Mouse (Mus musculus) liver, embryonic 13.5 days (tissue): ENCODE results near the gene Psmc1. TPM values are rescaled to one million over a fixed set of nuclear protein-coding genes. Genes with fewer than 3 reads are reported as not detected.

ENCODE experiments used
- ATAC-seq: fragments of 200-750 bp; cut with Nextera tagmentation; 2 replicates; pipeline ENCODE4 v1.8.0; 2017; ENCODE audit warnings: low read depth, mild to moderate bottlenecking, moderate number of reproducible peaks, moderate library complexity
- DNase-seq: peaks from one replicate; pipeline ENCODE4 v3.0.0; 2022
- H3K27ac ChIP-seq: fragments of 300-500 bp; sonication (generic); 2 replicates; pipeline ENCODE4 v1.5.1; 2015; ENCODE audit warnings: moderate library complexity, mild to moderate bottlenecking, inconsistent platforms
- H3K27me3 ChIP-seq: fragments of 300-500 bp; sonication (generic); 2 replicates; pipeline ENCODE4 v1.6.1; 2015; ENCODE audit warnings: mild to moderate bottlenecking, inconsistent platforms
- H3K36me3 ChIP-seq: fragments of 300-500 bp; sonication (generic); 2 replicates; pipeline ENCODE4 v1.6.1; 2015; ENCODE audit warnings: mild to moderate bottlenecking, inconsistent platforms
- H3K4me1 ChIP-seq: fragments of 300-500 bp; sonication (generic); replicated peaks from 2 replicates; pipeline ENCODE4 v1.6.1; 2015; ENCODE audit warnings: inconsistent platforms
- H3K4me2 ChIP-seq: fragments of 300-500 bp; sonication (generic); 2 replicates; pipeline ENCODE4 v1.6.1; 2015; ENCODE audit warnings: inconsistent platforms, mild to moderate bottlenecking, moderate library complexity
- H3K4me3 ChIP-seq: fragments of 300-500 bp; sonication (generic); replicated peaks from 2 replicates; pipeline ENCODE4 v1.5.1; 2015; ENCODE audit warnings: mild to moderate bottlenecking, inconsistent platforms
- H3K9ac ChIP-seq: fragments of 300-500 bp; sonication (generic); 2 replicates; pipeline ENCODE4 v1.6.1; 2015; ENCODE audit warnings: mild to moderate bottlenecking, inconsistent platforms
- H3K9me3 ChIP-seq: fragments of 300-500 bp; sonication (generic); replicated peaks from 2 replicates; pipeline ENCODE4 v1.6.1; 2016; ENCODE audit warnings: inconsistent platforms
- WGBS: fragments of 180-500 bp; shearing (Covaris S2); methylation state at CpG from one replicate; pipeline ENCODE4 v1.1.7; 2015; ENCODE audit not compliant: insufficient replicate concordance; 5-methylcytosine and 5-hydroxymethylcytosine counted together
- polyA plus RNA-seq: library from polyadenylated mRNA; unstranded; fragments of >200 nt; fragmentation: Nextera tagmentation; extraction: Ambion mirVana; gene quantifications from 2 replicates; pipeline ENCODE4 v1.2.1, GENCODE M21; 2015

Psmc1 gene
- polyA plus RNA-seq, 1 experiment from 2014 or later, result 193 TPM

DNA sequence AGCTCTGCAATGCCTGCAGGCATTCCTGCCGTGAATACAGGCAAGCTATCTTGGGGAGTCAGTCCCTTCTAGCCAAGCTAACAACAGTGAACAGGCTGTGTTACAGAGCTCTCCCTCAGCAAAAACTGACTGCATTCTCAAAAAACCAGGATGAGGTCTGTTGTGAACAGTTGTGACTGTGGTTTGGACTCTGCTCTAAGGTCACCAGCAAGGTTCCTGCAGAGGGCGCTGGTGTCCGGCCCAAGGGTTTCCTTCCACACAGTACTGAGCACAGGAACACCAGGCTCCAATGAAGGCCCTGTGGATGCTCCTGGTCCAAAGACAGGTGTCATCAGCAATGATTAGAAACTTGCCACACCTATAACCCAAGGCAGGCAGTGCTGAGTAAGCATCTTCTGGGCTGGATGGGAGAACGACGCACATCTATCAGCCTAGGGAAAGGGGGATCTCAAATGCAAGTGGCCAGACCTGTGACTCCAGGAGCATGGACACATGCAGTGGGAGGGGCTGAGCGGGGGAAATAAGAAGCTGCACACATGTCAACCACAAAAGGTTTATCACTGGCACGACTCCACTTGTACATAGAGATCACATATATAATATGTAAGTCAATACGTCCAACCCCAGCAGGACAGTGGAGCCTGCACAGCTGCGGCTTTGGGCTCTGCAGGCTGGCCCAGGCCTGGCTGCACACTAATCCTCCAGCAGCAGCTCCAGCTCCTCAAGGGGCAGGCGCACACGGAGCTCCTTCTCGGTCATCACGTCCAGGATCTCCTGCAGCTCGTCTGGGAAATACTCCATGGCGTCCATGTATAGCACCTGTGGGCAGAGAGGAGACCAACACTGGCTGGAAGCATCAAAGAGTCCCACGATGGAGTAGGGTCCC lies 15.2 kb downstream of the Psmc1 start:
- H3K9me3 ChIP-seq, result no peaks in the 10 kb centered on the region
- H3K27me3 ChIP-seq, result no peaks in the 10 kb centered on the region
- ATAC-seq, result 0 out of 2 replicates have a peak, but pooled peaks have one; percentile 26
- H3K4me3 ChIP-seq, result no peak overlapping the region
- H3K4me1 ChIP-seq, result peaks cover 13% of the 10 kb centered on the region
- no peak overlapping the region for H3K9ac ChIP-seq
- WGBS, result 79% methylated on average over 16 of the region's 16 CpGs
- no peak overlapping the region for H3K27ac ChIP-seq
- peaks cover 86% of the 10 kb centered on the region for H3K36me3 ChIP-seq
- H3K4me2 ChIP-seq, result no peak overlapping the region
- no peak for DNase-seq

DNA sequence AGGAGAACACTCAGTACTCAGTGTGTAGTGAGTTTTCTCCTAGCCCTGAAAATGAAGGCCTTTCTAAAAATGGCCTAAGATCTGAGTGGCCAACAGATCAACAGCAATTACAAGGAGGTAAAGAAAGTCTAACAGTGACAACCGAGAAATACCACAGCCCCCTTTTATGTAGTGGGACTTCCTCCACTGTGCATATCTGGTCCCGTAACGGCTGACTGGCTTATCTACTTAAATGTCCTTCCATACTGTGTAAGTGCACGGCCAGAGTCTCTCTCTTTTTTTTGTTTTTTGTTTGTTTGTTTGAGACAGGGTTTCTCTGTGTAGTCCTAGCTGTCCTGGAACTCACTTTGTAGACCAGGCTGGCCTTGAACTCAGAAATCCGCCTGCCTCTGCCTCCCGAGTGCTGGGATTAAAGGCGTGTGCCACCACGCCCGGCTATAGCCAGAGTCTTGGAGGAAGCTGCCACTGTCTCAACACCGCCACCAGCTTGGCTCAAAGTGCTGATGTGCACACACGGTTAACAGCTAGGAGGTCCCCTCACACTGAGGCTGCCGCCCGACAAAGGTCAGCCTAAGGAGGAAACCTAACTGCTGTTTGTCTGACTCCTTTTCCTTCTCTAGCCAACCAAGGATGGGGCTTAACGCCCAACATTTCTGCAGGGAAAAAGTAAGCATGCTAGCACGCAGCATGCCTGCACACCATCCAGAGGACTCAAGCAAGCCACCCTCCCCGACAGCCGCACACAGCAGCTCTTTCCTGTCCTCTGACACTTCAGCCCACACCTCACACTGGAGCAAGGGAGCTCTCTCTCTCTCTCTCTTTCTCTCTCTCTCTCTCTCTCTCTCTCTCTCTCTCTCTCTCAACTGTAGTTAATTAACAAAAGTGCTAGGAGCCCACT lies 17.3 kb downstream of the Psmc1 start:
- H3K4me3 ChIP-seq, result no peak overlapping the region
- H3K36me3 ChIP-seq, result peaks cover 84% of the 10 kb centered on the region
- ATAC-seq, result peak; percentile 8; the same call in 1 of the 2 replicates

DNA sequence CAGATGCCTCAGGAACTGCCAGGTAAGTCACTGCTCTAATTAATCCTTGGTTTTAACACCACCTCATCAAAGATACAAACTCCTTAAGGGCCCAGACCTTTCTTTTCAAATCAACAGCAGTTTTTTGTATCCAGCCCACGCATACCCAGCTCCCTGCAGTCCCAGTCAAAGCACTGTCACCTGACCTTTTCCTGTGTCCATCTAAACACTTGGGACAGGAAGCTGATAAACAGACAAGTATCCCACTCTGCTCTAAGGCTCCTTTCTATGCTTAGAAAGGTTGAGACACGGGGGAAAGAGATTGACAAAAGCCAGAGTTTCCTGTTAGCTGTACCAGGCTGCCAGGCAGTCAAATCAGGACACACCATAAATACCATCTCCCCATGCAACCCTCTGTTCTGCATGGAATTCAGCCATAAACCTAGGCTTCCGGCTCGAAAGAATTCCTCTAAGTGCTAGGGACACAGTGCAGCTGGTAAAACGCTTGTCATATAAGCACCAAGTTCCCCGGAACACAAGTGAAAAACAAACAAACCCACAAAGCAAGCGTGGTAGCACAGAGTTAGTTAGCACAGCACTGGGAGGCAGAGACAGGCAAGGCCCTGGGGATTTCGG lies 18.0 kb downstream of the Psmc1 start:
- H3K27me3 ChIP-seq, result no peaks in the 10 kb centered on the region
- H3K4me2 ChIP-seq, result no peak overlapping the region
- H3K4me1 ChIP-seq, result peaks cover 13% of the 10 kb centered on the region
- H3K9me3 ChIP-seq, result no peaks in the 10 kb centered on the region
- no peak for DNase-seq
- peaks cover 84% of the 10 kb centered on the region for H3K36me3 ChIP-seq
- no peak overlapping the region for H3K9ac ChIP-seq
- H3K27ac ChIP-seq, result 0 out of 2 replicates have a peak overlapping the region, but pooled peaks have one; percentile 23
- no peak for ATAC-seq
- WGBS, result 65% methylated on average over 8 of the region's 8 CpGs
- no peak overlapping the region for H3K4me3 ChIP-seq

More for the DNA sequence above, 17.3 kb downstream of the Psmc1 start:
- DNase-seq, result no peak
- 0 out of 2 replicates have a peak overlapping the region, but pooled peaks have one; percentile 23 for H3K27ac ChIP-seq
- no peaks in the 10 kb centered on the region for H3K27me3 ChIP-seq
- peaks cover 13% of the 10 kb centered on the region for H3K4me1 ChIP-seq
- no peaks in the 10 kb centered on the region for H3K9me3 ChIP-seq
- no peak overlapping the region for H3K4me2 ChIP-seq
- H3K9ac ChIP-seq, result no peak overlapping the region
- WGBS, result 45% methylated on average over 17 of the region's 17 CpGs

DNA sequence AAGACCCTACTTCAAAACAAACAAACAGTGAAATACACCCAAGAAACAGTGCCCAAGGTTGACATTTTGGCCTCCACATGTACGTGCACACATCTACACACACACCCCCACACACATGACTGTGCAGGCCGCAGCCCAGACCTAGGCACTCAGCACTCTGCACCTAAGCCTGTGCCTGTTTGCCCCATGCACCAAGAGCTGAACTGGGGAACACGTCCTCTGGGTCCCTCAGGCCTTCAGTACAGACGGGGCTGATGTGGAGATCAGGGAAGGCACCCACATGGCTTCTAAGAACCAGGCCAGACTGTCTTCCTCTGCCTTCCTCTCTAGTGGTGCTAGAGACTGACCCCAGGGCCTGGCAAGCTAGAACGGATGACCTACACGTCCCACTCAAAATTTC lies 18.6 kb downstream of the Psmc1 start:
- Histone ChIP-seq H3K9me3 (no peaks in the 10 kb centered on the region), H3K36me3 (peaks cover 84% of the 10 kb centered on the region), H3K9ac (no peak overlapping the region), H3K27ac (no peak overlapping the region), H3K4me3 (no peak overlapping the region), H3K27me3 (no peaks in the 10 kb centered on the region), H3K4me1 (peaks cover 13% of the 10 kb centered on the region), H3K4me2 (no peak overlapping the region)
- 66% methylated on average over 6 of the region's 6 CpGs for WGBS
- ATAC-seq (no peak), DNase-seq (no peak)

DNA sequence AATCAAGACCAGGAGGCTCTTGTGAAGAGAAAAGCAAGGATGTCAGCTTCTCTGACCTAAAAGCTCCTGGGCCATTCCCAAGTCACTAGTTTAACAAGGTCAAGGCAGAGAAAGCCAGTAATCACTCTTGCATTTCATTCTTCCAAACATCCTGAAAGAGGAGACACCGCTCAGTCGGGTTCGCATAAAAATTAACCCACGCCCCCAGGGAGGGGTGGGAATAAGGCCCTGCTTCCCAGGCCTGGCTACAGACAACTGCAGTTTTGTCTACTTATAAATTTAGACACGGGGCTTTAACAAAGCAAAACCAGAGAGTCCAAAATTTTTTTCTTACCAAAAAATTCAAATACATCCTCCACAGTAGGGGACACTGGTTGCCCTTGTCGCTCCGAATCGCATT lies 19.0 kb downstream of the Psmc1 start:
- 79% methylated on average over 8 of the region's 8 CpGs for WGBS
- no peaks in the 10 kb centered on the region for H3K9me3 ChIP-seq
- peaks cover 14% of the 10 kb centered on the region for H3K4me1 ChIP-seq
- DNase-seq (no peak), ATAC-seq (no peak)
- H3K4me2 ChIP-seq, result no peak overlapping the region
- no peak overlapping the region for H3K27ac ChIP-seq
- H3K36me3 ChIP-seq, result peaks cover 84% of the 10 kb centered on the region
- H3K4me3 ChIP-seq, result no peak overlapping the region
- H3K9ac ChIP-seq, result no peak overlapping the region
- H3K27me3 ChIP-seq, result no peaks in the 10 kb centered on the region

DNA sequence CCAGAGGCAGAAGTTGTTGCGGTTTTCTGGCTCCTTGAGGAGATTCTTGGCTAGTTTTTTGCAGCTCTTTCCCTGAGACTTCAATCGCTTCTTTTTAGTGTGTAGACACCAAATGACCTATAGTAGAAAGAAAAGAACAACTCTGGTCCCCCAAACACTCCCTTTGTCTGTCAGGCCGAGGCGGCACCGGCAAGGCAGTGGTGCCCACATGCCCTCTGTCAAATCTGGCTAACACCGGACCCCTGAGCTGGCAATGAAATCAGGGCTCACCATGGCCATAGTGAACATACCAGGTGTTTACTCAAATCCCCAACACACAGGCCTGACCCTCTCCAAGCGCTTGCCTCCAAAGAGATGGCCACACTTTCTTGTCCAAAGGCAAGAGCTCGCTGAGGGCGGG lies 21.2 kb downstream of the Psmc1 start:
- Histone ChIP-seq H3K4me3 (no peak overlapping the region), H3K9ac (no peak overlapping the region), H3K36me3 (peaks cover 77% of the 10 kb centered on the region), H3K4me2 (no peak overlapping the region), H3K27ac (no peak overlapping the region), H3K4me1 (peaks cover 24% of the 10 kb centered on the region), H3K27me3 (no peaks in the 10 kb centered on the region), H3K9me3 (no peaks in the 10 kb centered on the region)
- DNase-seq (no peak), ATAC-seq (no peak)
- 87% methylated on average over 9 of the region's 9 CpGs for WGBS

DNA sequence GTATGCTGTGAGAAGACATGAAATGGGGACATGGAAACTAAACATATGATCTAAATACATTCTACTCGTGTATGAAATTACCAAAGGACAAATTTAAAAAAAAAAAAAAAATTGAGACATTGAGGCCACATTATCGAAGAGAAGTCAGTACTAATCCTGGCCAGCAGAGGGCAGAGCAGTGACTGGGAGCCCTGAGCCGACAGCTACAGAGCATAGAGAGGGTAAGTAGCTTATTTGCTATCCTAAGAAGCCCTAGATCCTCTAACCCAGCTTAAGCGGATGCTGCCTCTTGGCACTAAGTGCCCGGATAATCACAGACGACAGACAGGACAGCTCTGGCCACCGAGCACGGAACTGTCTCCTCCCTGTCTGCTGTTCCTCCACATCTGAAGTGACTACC lies 21.7 kb downstream of the Psmc1 start:
- H3K9ac ChIP-seq, result no peak overlapping the region
- ATAC-seq (no peak), DNase-seq (no peak)
- no peaks in the 10 kb centered on the region for H3K27me3 ChIP-seq
- 47% methylated on average over 8 of the region's 8 CpGs for WGBS
- no peaks in the 10 kb centered on the region for H3K9me3 ChIP-seq
- H3K27ac ChIP-seq, result no peak overlapping the region
- peaks cover 78% of the 10 kb centered on the region for H3K36me3 ChIP-seq
- H3K4me2 ChIP-seq, result no peak overlapping the region
- peaks cover 21% of the 10 kb centered on the region for H3K4me1 ChIP-seq
- no peak overlapping the region for H3K4me3 ChIP-seq

DNA sequence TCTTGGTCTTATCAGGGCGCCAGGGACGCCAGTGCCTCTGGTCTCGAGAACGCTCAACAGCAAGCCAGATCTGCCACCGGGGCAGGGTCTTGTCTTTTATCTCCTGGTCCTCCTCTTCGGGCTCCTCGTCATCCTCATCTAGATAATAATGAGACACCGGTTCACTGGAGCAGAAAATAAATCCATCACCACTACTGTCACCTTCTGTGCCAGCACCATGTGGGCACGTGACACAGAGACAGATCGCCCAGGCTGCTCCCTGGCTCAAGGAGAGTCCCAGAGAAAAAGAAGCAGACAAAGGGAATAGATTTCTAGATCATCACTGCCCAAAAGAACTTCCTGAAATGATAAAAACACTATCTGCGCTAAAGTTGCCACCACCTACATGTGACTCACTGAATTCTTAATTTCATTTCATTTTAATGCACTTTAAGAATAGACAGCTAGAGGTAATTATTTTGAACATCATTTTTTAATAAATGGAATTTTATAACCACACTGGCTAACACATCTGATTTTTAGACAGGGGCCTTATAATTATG lies 24.5 kb downstream of the Psmc1 start:
- Histone ChIP-seq H3K36me3 (peaks cover 85% of the 10 kb centered on the region), H3K27ac (no peak overlapping the region), H3K9me3 (no peaks in the 10 kb centered on the region), H3K4me3 (no peak overlapping the region), H3K4me2 (no peak overlapping the region), H3K4me1 (peaks cover 11% of the 10 kb centered on the region; the same call in 1 of the 2 replicates), H3K9ac (no peak overlapping the region), H3K27me3 (no peaks in the 10 kb centered on the region)
- DNase-seq (no peak), ATAC-seq (no peak)
- WGBS, result 56% methylated on average over 11 of the region's 11 CpGs

DNA sequence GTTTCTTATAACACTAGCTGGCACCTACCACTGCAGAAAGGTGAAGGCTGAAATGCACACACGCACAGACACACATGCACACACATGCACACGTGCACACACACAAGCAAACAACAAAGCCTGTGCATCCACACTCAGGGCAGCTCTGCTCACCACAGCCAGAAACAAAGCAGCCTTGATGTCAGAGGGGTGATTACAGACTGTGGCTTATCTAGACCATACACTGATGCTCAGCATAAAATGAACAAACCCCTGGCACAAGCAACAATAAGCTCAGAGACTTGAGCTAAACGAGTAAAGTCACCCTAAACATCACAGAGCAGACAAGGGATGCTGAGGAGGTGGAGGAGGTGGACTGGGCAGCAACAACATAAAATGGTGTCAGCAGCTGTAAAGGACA lies 25.2 kb downstream of the Psmc1 start:
- Histone ChIP-seq H3K36me3 (peaks cover 86% of the 10 kb centered on the region), H3K27me3 (no peaks in the 10 kb centered on the region), H3K4me1 (peaks cover 11% of the 10 kb centered on the region; the same call in 1 of the 2 replicates), H3K9ac (no peak overlapping the region), H3K9me3 (no peaks in the 10 kb centered on the region), H3K4me3 (no peak overlapping the region), H3K27ac (no peak overlapping the region), H3K4me2 (no peak overlapping the region)
- ATAC-seq (peak; percentile 58), DNase-seq (no peak)
- WGBS, result 66% methylated on average over 3 of the region's 3 CpGs

DNA sequence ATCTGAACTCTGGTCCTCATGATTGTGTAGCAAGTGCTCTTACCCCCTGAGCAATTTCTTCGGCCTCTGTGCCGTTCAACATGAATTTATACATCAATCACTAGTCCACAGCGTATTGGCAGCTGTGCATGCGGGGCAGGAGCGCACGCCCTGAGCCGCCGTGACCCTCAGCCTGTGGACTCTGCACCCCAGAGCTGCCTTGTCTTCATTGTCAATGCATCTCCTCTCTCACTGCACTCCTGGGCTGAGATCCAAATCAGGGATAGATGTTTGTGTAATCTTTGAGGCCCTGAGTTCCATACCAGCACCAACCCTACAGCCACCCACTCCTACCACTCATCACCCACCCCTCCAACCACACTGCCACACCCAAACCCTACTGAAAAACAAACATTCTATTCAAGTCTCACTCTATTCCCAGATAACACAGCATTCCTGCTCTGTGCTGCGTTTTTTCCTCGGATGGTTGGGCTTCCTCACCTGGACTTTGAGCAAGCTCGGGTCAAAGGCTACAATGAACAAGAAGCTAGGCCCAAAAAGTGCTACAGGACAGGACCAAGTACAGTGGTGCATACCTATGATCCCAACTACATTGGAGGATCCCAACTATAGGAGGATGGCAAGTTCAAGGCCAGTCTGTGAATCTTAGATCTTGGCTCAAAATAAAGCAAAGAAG lies 33.0 kb downstream of the Psmc1 start:
- 83% methylated on average over 11 of the region's 11 CpGs for WGBS
- Histone ChIP-seq H3K27ac (no peak overlapping the region), H3K4me2 (no peak overlapping the region), H3K4me1 (no peaks in the 10 kb centered on the region), H3K4me3 (no peak overlapping the region), H3K27me3 (no peaks in the 10 kb centered on the region), H3K9me3 (no peaks in the 10 kb centered on the region), H3K9ac (no peak overlapping the region), H3K36me3 (peaks cover 84% of the 10 kb centered on the region)
- ATAC-seq (peak; percentile 43; the same call in 1 of the 2 replicates), DNase-seq (no peak)
